Mouse (Mus musculus) lung, postnatal 0 days (tissue): Measurements from ENCODE around the gene Osbpl10. TPM values are rescaled to one million over a fixed set of nuclear protein-coding genes. Genes with fewer than 3 reads are reported as not detected.
A peak's percentile ranks its signal among the peaks of the same experiment; 100 is the strongest.

ENCODE experiments used
- ATAC-seq: fragments of 200-750 bp; cut with Nextera tagmentation; 2 replicates; pipeline ENCODE4 v1.8.0; 2017; ENCODE audit warnings: moderate library complexity
- DNase-seq: peaks from one replicate; pipeline ENCODE4 v3.0.0-alpha.2; 2016; ENCODE audit warnings: low spot score
- H3K27ac ChIP-seq: fragments of 300-500 bp; sonication (generic); 2 replicates; pipeline ENCODE4 v1.5.1; 2014; ENCODE audit warnings: antibody characterized with exemption, mild to moderate bottlenecking, low read length, mixed read lengths
- H3K27me3 ChIP-seq: fragments of 300-500 bp; sonication (generic); replicated peaks from 2 replicates; pipeline ENCODE4 v1.6.1; 2014; ENCODE audit warnings: low read length, mixed read lengths; ENCODE audit not compliant: insufficient read depth
- H3K36me3 ChIP-seq: fragments of 300-500 bp; sonication (generic); 2 replicates; pipeline ENCODE4 v1.6.1; 2014; ENCODE audit warnings: low read length, mixed read lengths; ENCODE audit not compliant: insufficient read depth
- H3K4me1 ChIP-seq: fragments of 300-500 bp; sonication (generic); 2 replicates; pipeline ENCODE4 v1.6.1; 2014; ENCODE audit warnings: antibody characterized with exemption, low read depth, low read length, mixed read lengths; ENCODE audit not compliant: insufficient read depth
- H3K4me2 ChIP-seq: fragments of 300-500 bp; sonication (generic); replicated peaks from 2 replicates; pipeline ENCODE4 v1.6.1; 2014; ENCODE audit warnings: low read depth, mild to moderate bottlenecking, low read length, moderate library complexity, mixed read lengths
- H3K4me3 ChIP-seq: fragments of 300-500 bp; sonication (generic); 2 replicates; pipeline ENCODE4 v1.5.1; 2014; ENCODE audit warnings: low read depth, low read length
- H3K9ac ChIP-seq: fragments of 300-500 bp; sonication (generic); replicated peaks from 2 replicates; pipeline ENCODE4 v1.6.1; 2014; ENCODE audit warnings: low read depth, mild to moderate bottlenecking
- H3K9me3 ChIP-seq: fragments of 300-500 bp; sonication (generic); 2 replicates; pipeline ENCODE4 v1.6.1; 2016; ENCODE audit warnings: low read length, mixed read lengths
- CTCF ChIP-seq: IDR thresholded peaks from 2 replicates; pipeline ENCODE4 v1.5.1; 2016; ENCODE audit warnings: antibody characterized with exemption, mild to moderate bottlenecking
- EP300 ChIP-seq: IDR thresholded peaks from 2 replicates; pipeline ENCODE4 v1.6.1; 2016; ENCODE audit warnings: antibody characterized with exemption, mild to moderate bottlenecking, control low read depth
- WGBS: fragments of 180-500 bp; shearing (Covaris S2); extraction: QIAGEN DNeasy Blood & Tissue Kit; methylation state at CpG from one replicate; pipeline ENCODE4 v1.1.7; 2014; 5-methylcytosine and 5-hydroxymethylcytosine counted together
- polyA plus RNA-seq: library from polyadenylated mRNA; unstranded; fragments of >200 nt; fragmentation: Nextera tagmentation; extraction: Ambion mirVana; gene quantifications from 2 replicates; pipeline ENCODE4 v1.2.1, GENCODE M21; 2015

Osbpl10 gene
- polyA plus RNA-seq, 1 experiment from 2014 or later: 2.6 TPM

GRCm38 (mm10) chr9:115005446-115005845 is 27.1 kb downstream of the Osbpl10 start:
- Histone ChIP-seq H3K4me3 (no peak overlapping the region), H3K4me2 (no peak overlapping the region), H3K27me3 (no peaks in the 10 kb centered on the region), H3K27ac (no peak overlapping the region), H3K9me3 (no peaks in the 10 kb centered on the region), H3K4me1 (no peaks in the 10 kb centered on the region; the same call in 1 of the 2 replicates), H3K9ac (no peak overlapping the region), H3K36me3 (no peaks in the 10 kb centered on the region)
- TF ChIP-seq CTCF: no peak
- no peak for TF ChIP-seq EP300
- whole genome bisulfite sequencing: 60% methylated on average over 10 of the region's 10 CpGs
- ATAC-seq (no peak), DNase-seq (no peak)

- H3K9ac ChIP-seq: no peak overlapping the region
- TF ChIP-seq EP300 (no peak), CTCF (no peak)
- DNase-seq (peak; percentile 54), ATAC-seq (no peak)
- H3K4me3 ChIP-seq: no peak overlapping the region
- no peaks in the 10 kb centered on the region for H3K27me3 ChIP-seq
- H3K4me1 ChIP-seq: no peaks in the 10 kb centered on the region; the same call in 1 of the 2 replicates
- H3K27ac ChIP-seq: no peak overlapping the region
- WGBS: 45% methylated on average over 6 of the region's 6 CpGs
- no peaks in the 10 kb centered on the region for H3K36me3 ChIP-seq
- H3K9me3 ChIP-seq: no peaks in the 10 kb centered on the region
- H3K4me2 ChIP-seq: no peak overlapping the region
Observed at GRCm38 (mm10) chr9:115007776-115008175, 29.4 kb downstream of the Osbpl10 start.

- Histone ChIP-seq H3K27ac (no peak overlapping the region), H3K4me3 (no peak overlapping the region), H3K9me3 (no peaks in the 10 kb centered on the region), H3K4me2 (no peak overlapping the region), H3K36me3 (no peaks in the 10 kb centered on the region), H3K27me3 (no peaks in the 10 kb centered on the region), H3K4me1 (no peaks in the 10 kb centered on the region; the same call in 1 of the 2 replicates), H3K9ac (no peak overlapping the region)
- ATAC-seq (no peak), DNase-seq (no peak)
- TF ChIP-seq CTCF: no peak
- TF ChIP-seq EP300: no peak
- 80% methylated on average over 7 of the region's 7 CpGs for WGBS
Observed at GRCm38 (mm10) chr9:115008194-115008593, 29.8 kb downstream of the Osbpl10 start.

DNA sequence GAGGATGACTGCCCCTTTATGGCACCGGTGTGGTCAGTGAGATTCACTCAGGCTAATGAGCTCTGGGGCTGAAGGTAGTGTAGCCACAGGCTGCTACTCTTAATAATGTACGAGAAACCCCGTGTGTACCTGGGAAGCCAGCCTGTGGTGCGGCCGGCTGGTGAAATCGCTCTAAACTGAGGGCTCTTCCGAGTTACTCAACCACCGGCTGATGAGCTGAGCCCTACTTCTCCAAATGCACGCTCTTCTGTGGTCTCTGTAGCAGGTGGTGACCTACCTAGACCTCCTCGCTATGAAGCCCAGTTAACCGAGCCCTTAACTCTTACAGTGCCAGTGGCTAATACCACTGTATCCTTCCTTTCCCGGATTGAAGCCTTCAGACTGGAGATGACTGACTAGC is 34.0 kb downstream of the Osbpl10 start:
- no peaks in the 10 kb centered on the region for H3K36me3 ChIP-seq
- 47% methylated on average over 12 of the region's 12 CpGs for WGBS
- no peaks in the 10 kb centered on the region; the same call in 1 of the 2 replicates for H3K4me1 ChIP-seq
- DNase-seq: no peak
- no peaks in the 10 kb centered on the region for H3K27me3 ChIP-seq
- no peak overlapping the region for H3K4me3 ChIP-seq
- H3K27ac ChIP-seq: no peak overlapping the region
- no peak overlapping the region for H3K4me2 ChIP-seq
- no peaks in the 10 kb centered on the region for H3K9me3 ChIP-seq
- no peak for ATAC-seq
- no peak overlapping the region for H3K9ac ChIP-seq
- TF ChIP-seq EP300 (no peak), CTCF (no peak)

DNA sequence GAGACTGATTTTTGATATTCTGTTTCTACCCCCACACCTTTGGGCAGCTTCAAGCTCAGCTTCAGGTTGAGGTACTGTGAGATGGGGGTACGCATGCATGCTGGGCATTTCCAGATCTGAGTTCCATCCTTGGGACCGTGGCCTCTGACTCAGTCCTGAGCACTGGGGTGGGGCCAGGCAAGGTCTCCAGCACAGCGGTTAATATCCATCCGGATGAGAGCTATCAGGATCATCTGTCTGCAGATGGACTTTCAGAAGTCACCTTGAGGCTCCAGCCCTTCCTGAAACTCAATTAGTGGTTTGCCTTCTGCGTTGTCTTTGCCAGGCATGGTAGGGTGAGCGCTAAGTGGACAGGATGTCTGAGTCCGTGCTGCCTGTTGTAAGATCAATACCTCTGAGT is 41.8 kb downstream of the Osbpl10 start:
- 91% methylated on average over 7 of the region's 7 CpGs for WGBS
- no peak overlapping the region for H3K9ac ChIP-seq
- DNase-seq (no peak), ATAC-seq (no peak)
- no peak overlapping the region for H3K4me2 ChIP-seq
- no peaks in the 10 kb centered on the region for H3K36me3 ChIP-seq
- no peaks in the 10 kb centered on the region for H3K9me3 ChIP-seq
- no peaks in the 10 kb centered on the region for H3K27me3 ChIP-seq
- no peak overlapping the region for H3K27ac ChIP-seq
- H3K4me1 ChIP-seq: no peaks in the 10 kb centered on the region
- TF ChIP-seq EP300 (no peak), CTCF (no peak)
- H3K4me3 ChIP-seq: no peak overlapping the region

GRCm38 (mm10) chr9:115021419-115021818 is 43.0 kb downstream of the Osbpl10 start:
- 82% methylated on average over 2 of the region's 2 CpGs for WGBS
- TF ChIP-seq EP300: no peak
- no peak for TF ChIP-seq CTCF

DNA sequence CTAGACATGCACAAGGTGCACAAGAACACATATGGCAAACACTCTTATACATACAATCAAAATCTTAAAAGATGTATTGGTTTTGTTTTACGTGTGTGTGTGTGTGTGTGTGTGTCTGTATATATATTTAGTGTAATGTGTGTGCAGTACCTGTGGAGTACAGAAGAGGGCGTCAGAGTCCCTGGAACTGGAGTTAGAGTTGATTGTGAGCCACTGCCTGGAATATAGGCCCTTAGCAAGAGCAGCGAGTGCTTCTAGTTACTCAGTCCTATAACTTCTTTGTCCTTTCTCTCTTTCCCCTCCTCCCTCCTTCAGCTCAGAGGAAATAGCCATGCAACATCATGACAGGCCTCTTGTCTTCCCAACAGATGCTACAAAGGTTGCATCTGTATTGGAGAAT is 44.8 kb downstream of the Osbpl10 start:
- ATAC-seq: no peak
- no peaks in the 10 kb centered on the region for H3K36me3 ChIP-seq
- no peaks in the 10 kb centered on the region for H3K9me3 ChIP-seq
- no peak for DNase-seq
- H3K9ac ChIP-seq: no peak overlapping the region
- no peaks in the 10 kb centered on the region for H3K27me3 ChIP-seq
- H3K4me1 ChIP-seq: no peaks in the 10 kb centered on the region
- peak; percentile 7; the same call in 1 of the 2 replicates for TF ChIP-seq CTCF
- TF ChIP-seq EP300: no peak
- 82% methylated on average over 3 of the region's 3 CpGs for WGBS
- H3K4me2 ChIP-seq: no peak overlapping the region
- no peak overlapping the region for H3K27ac ChIP-seq
- H3K4me3 ChIP-seq: no peak overlapping the region

More at GRCm38 (mm10) chr9:115021419-115021818, 43.0 kb downstream of the Osbpl10 start:
- no peak for ATAC-seq
- Histone ChIP-seq H3K4me1 (no peaks in the 10 kb centered on the region), H3K36me3 (no peaks in the 10 kb centered on the region), H3K27me3 (no peaks in the 10 kb centered on the region), H3K9me3 (no peaks in the 10 kb centered on the region), H3K27ac (no peak overlapping the region), H3K4me3 (no peak overlapping the region), H3K9ac (no peak overlapping the region), H3K4me2 (no peak overlapping the region)
- DNase-seq: no peak
